14 mouse cellular contexts compared by ENCODE assay signal in the genomic region with DNA sequence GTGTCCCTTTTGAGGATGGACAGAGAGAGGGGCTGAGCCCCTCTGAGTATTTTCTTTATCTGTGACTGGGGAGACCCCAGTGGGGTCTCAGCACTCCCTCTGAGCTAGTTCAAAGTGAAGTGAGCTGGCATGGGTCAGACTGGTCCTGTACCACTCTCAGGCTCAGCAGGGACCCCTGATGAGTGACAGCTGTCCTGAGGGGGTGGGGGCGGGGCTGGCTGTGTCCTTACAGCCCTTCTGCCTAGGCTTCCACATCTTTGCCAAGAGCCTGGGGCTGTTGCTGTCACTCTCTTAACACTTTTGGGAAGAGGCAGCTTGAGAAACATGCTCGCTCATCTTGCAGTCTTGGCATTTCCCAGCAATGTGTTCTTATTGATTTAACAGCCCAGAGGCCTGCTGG. TPM values are rescaled to one million over a fixed set of nuclear protein-coding genes. Genes with fewer than 3 reads are reported as not detected.
A peak's percentile ranks its signal among the peaks of the same experiment; 100 is the strongest.
DNase-seq lines count a peak whose midpoint lies in the region; ATAC-seq and TF ChIP-seq lines count a peak whose summit lies in the region.
"Had no signal": no experiment of that assay in that cellular context is flagged by ENCODE, and none has a peak within 500 bp of the region (broad histone marks: within the 10 kb centered on the region; RNA-seq: fewer than 3 reads in every experiment).

No protein-coding gene starts in this region.

- no peaks in the 10 kb centered on the region for H3K27me3 ChIP-seq in limb, embryonic 10.5 days (ENCODE audit: low read depth, poor library complexity, severe bottlenecking)
- no peaks in the 10 kb centered on the region for H3K27me3 ChIP-seq in stomach, postnatal 0 days (ENCODE audit: control insufficient read depth, insufficient read depth, low read length)
- H3K27me3 ChIP-seq: limb, embryonic 15.5 days; midbrain, embryonic 12.5 days; Patski; stomach, embryonic 15.5 days had no signal

- DNase-seq in gastrocnemius, adult 2 months: no peak
- no peak for DNase-seq in gastrocnemius, postnatal 4 days (ENCODE audit: low spot score in 2 of 2)
- peak; percentile 44 for DNase-seq in retina, postnatal 1 day
- DNase-seq in retina, embryonic 14.5 days (ENCODE audit: low spot score): no peak
- DNase-seq in limb, embryonic 10.5 days (ENCODE audit: low spot score): no peak
- no peak for DNase-seq in stomach, postnatal 0 days (ENCODE audit: low spot score)
- no peak for DNase-seq in adrenal gland, postnatal 14 days
- no peak for DNase-seq in adrenal gland, postnatal 36 days
- DNase-seq: adrenal gland, postnatal 10 days; right cerebral cortex, adult 18-20 months had no signal

- intact Hi-C loops in gastrocnemius, adult 2 months (cut with DNase I): no loop called here

- no peaks in the 10 kb centered on the region for H3K36me3 ChIP-seq in limb, embryonic 10.5 days
- no peaks in the 10 kb centered on the region for H3K36me3 ChIP-seq in stomach, postnatal 0 days (ENCODE audit: control insufficient read depth, insufficient read depth, low read length)
- H3K36me3 ChIP-seq: limb, embryonic 15.5 days; midbrain, embryonic 12.5 days; stomach, embryonic 15.5 days had no signal

- no peaks in the 10 kb centered on the region for H3K9me3 ChIP-seq in limb, embryonic 10.5 days (replicated peaks)
- no peaks in the 10 kb centered on the region for H3K9me3 ChIP-seq in stomach, postnatal 0 days (ENCODE audit: control insufficient read depth, low read length)
- H3K9me3 ChIP-seq: limb, embryonic 15.5 days; midbrain, embryonic 12.5 days; stomach, embryonic 15.5 days had no signal

- peak overlapping the region; percentile 46 for H3K27ac ChIP-seq in gastrocnemius, adult 2 months
- 0 out of 2 replicates have a peak overlapping the region, but pooled peaks have one; percentile 6 for H3K27ac ChIP-seq in limb, embryonic 10.5 days
- 0 out of 2 replicates have a peak overlapping the region, but pooled peaks have one; percentile 4 for H3K27ac ChIP-seq in stomach, postnatal 0 days (replicated peaks)
- H3K27ac ChIP-seq: midbrain, embryonic 12.5 days; stomach, embryonic 15.5 days had no signal

- no peak for TF ChIP-seq CTCF in gastrocnemius, adult 2 months (IDR thresholded peaks at IDR 0.05)
- no peak for TF ChIP-seq CTCF in stomach, postnatal 0 days (IDR thresholded peaks at IDR 0.05; ENCODE audit: low read depth)

- H3K4me1 ChIP-seq in limb, embryonic 10.5 days: peaks cover 15% of the 10 kb centered on the region
- peaks cover 3% of the 10 kb centered on the region for H3K4me1 ChIP-seq in stomach, postnatal 0 days (replicated peaks; ENCODE audit: control insufficient read depth, insufficient read depth)
- H3K4me1 ChIP-seq: stomach, embryonic 15.5 days had no signal

- H3K4me3 ChIP-seq in gastrocnemius, adult 2 months: no peak overlapping the region
- no peak overlapping the region for H3K4me3 ChIP-seq in limb, embryonic 10.5 days
- no peak overlapping the region for H3K4me3 ChIP-seq in stomach, postnatal 0 days (ENCODE audit: low read depth, low read length)
- H3K4me3 ChIP-seq: limb, embryonic 15.5 days; midbrain, embryonic 12.5 days; stomach, embryonic 15.5 days had no signal

- WGBS in limb, embryonic 10.5 days: 39% methylated on average over 2 of the region's 2 CpGs
- 69% methylated on average over 2 of the region's 2 CpGs for WGBS in stomach, postnatal 0 days

- no peak for TF ChIP-seq EP300 in stomach, postnatal 0 days (optimal IDR thresholded peaks at IDR 0.05)

- H3K4me2 ChIP-seq in stomach, postnatal 0 days (replicated peaks; ENCODE audit: low read depth): no peak overlapping the region
- H3K4me2 ChIP-seq: limb, embryonic 15.5 days; midbrain, embryonic 12.5 days; stomach, embryonic 15.5 days had no signal

- ATAC-seq in stomach, postnatal 0 days (ENCODE audit: low FRiP score, low TSS enrichment): no peak
- ATAC-seq: Patski had no signal

- no peak overlapping the region for H3K9ac ChIP-seq in stomach, postnatal 0 days (ENCODE audit: low read length)
- H3K9ac ChIP-seq: limb, embryonic 15.5 days; midbrain, embryonic 12.5 days; stomach, embryonic 15.5 days had no signal

RNA-seq across cellular contexts. Expression of a gene that starts 27.8 kb away (rescaled TPM):
- total RNA-seq in gastrocnemius, adult 2 months (2021): 10 to 100 TPM in 1 of 2 experiments, 1 to 10 TPM in 1; 7.6 to 16.6 TPM
- 1 to 10 TPM; 8.7 to 8.8 TPM for total RNA-seq in gastrocnemius, postnatal 4 days (2021)
- polyA plus RNA-seq in limb, embryonic 10.5 days (2016; fragmentation: Nextera tagmentation; extraction: Ambion mirVana): 1.0 and 1.9 TPM in 2 replicates
- polyA plus RNA-seq in stomach, postnatal 0 days (2015; fragmentation: Nextera tagmentation; extraction: Ambion mirVana): 4.7 and 5.2 TPM in 2 replicates
- 22.9 and 32.8 TPM in 2 replicates for total RNA-seq in adrenal gland, postnatal 14 days (2021)
- total RNA-seq in adrenal gland, postnatal 36 days (2021): 10 to 100 TPM; 13.9 to 14.7 TPM
